Mouse (Mus musculus) T-helper 2 cell (primary cell): ENCODE measurements around the gene Prss56.

Experiments used
- in situ Hi-C: fragments of 300-600 bp; cut with MboI, MseI; formaldehyde crosslinking; loops from one replicate; pipeline ENCODE4 v1.15.1; 2025; ENCODE audit warnings: high pct_unique_total_duplicates

Prss56 gene

GRCm38 (mm10) chr1:87227160-87227550 lies 44.0 kb downstream of the Prss56 start:
- in situ Hi-C loops: no loop called here

GRCm38 (mm10) chr1:87230606-87231005 lies 47.5 kb downstream of the Prss56 start:
- in situ Hi-C loops: no loop called here

GRCm38 (mm10) chr1:87232197-87232596 lies 49.1 kb downstream of the Prss56 start:
- in situ Hi-C loops: no loop called here
